Mouse (Mus musculus): ENCODE measurements at regions not wholly inside any gene's neighbourhood (a gene's known extent, or its start where the extent isn't known, plus 50 kb on each side); places are given as distances from the start of the nearest gene placed in this dataset.

DNA sequence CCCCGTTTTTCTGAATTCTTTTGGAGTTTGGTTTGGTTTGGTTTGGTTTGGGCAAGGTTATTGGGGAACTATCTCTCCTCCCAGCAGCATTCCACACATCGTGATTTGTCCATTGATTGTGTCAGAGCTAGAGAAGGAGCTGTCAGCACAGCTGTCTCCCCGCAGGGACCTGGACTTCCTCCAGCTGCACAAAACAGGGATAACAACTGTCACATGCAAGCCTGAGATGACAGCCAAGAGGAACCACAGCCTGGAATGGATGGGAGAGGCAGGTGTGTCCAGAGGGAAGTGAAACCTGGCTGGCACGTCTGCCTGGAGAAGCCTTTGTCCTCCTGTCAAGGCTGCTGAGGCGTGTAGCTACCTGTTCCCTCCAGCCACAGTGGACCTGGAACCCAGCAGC is 274.5 kb upstream of the Sulf2 start:
- 38% methylated on average over 5 of the region's 5 CpGs for WGBS
- TF ChIP-seq POLR2A (IDR thresholded peaks at IDR 0.05; ENCODE audit: borderline replicate concordance, extremely low read depth, low read depth, low read length) (no peak), CTCF (IDR thresholded peaks at IDR 0.05; ENCODE audit: insufficient read depth, low read length) (no peak)
- Histone ChIP-seq H3K4me1 (ENCODE audit: control insufficient read depth, insufficient read depth, low read length) (no peaks in the 10 kb centered on the region; the same call in 1 of the 2 replicates), H3K4me3 (replicated peaks; ENCODE audit: extremely low read depth, low read depth, low read length) (no peak overlapping the region)
- DNase-seq = no peak

DNA sequence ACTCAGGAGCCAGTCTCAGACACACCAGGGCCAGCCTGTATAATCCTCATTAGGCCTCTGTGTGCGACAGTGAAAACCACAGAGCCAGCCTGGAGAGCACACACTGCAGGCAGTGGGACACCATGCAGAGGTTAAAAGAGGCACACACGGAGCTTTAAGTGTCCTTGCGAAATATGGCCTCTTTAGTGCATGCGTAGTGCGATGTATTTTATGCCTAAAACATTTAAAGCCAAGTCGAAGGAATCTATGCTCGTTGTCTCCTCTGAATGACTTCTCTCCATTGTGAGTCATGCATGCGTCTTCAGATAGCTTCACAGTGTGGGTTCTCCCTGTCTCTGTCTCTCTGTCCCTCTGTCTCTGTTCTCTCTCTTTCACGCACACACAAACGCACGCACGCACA is 274.0 kb upstream of the Sulf2 start:
- 71% methylated on average over 12 of the region's 12 CpGs for WGBS
- DNase-seq = no peak
- Histone ChIP-seq H3K4me1 (ENCODE audit: control insufficient read depth, insufficient read depth, low read length) (no peaks in the 10 kb centered on the region; the same call in 1 of the 2 replicates), H3K4me3 (replicated peaks; ENCODE audit: extremely low read depth, low read depth, low read length) (no peak overlapping the region)
- TF ChIP-seq POLR2A (IDR thresholded peaks at IDR 0.05; ENCODE audit: borderline replicate concordance, extremely low read depth, low read depth, low read length) (no peak), CTCF (IDR thresholded peaks at IDR 0.05; ENCODE audit: insufficient read depth, low read length) (no peak)

DNA sequence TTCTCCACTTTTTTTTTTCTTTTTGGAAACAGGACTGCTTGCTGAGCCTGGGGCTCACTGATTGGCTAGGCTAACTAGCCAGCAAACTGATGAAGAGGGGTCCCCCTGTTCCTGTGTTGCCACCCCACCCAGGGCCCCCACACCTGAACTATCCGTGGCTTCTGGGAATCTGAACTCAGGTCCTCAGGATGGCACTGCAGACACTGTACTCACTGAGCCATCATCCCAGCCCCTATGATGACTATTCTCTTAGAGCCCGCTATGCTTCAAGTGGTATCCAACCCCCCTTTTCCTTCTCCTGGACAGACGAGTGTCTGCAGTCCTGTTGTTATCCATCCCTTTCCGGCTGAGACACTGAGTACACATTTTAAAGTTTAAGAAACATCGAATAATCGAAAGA is 271.9 kb upstream of the Sulf2 start:
- no peak for DNase-seq
- TF ChIP-seq POLR2A (IDR thresholded peaks at IDR 0.05; ENCODE audit: borderline replicate concordance, extremely low read depth, low read depth, low read length) (no peak), CTCF (IDR thresholded peaks at IDR 0.05; ENCODE audit: insufficient read depth, low read length) (no peak)
- WGBS = 57% methylated on average over 6 of the region's 6 CpGs
- Histone ChIP-seq H3K4me3 (replicated peaks; ENCODE audit: extremely low read depth, low read depth, low read length) (no peak overlapping the region), H3K4me1 (ENCODE audit: control insufficient read depth, insufficient read depth, low read length) (no peaks in the 10 kb centered on the region)

DNA sequence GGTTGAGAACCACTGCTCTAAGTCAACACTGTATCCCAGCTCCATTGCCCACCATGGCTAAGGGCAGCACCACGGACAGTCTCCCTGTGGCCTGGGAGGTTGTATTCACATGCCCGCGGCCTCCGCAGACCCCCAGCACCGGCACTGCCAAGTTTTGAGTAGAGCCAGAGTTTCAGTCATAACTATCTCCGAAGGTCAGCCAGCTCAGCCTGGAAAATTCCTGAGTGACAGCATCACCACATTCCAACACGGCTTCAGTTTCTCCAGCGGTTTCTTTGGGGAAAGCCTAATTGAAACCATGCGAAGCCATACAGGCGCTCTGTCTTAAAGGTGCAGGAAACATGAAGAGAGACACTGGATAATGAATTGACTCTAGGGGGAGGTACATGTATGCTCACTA is 271.5 kb upstream of the Sulf2 start:
- 24% methylated on average over 10 of the region's 10 CpGs for WGBS
- no peaks in the 10 kb centered on the region for H3K4me1 ChIP-seq (ENCODE audit: control insufficient read depth, insufficient read depth, low read length)
- TF ChIP-seq POLR2A (IDR thresholded peaks at IDR 0.05; ENCODE audit: borderline replicate concordance, extremely low read depth, low read depth, low read length) (no peak), CTCF (IDR thresholded peaks at IDR 0.05; ENCODE audit: insufficient read depth, low read length) (no peak)
- DNase-seq = no peak
- H3K4me3 ChIP-seq (replicated peaks; ENCODE audit: extremely low read depth, low read depth, low read length) = no peak overlapping the region

DNA sequence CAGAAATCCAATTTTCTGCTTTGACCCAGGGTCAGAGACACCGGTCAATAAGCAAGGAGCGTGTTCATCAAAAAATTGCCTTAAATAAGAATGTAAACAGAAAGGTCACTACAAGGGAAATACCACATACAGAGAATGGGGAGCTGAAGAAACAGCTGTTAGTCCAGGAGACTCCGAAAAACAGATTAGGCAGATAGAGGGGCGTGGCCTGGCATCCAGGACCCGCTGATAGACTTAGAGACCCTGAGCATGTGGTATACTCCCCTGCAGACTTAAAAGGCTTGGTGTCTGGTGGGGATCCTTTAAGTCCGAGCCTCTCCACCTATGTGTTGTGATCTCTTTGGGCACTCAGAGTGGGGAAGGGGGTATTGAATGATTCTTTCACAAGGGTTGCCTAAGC is 271.0 kb upstream of the Sulf2 start:
- Histone ChIP-seq H3K4me1 (ENCODE audit: control insufficient read depth, insufficient read depth, low read length) (no peaks in the 10 kb centered on the region), H3K4me3 (replicated peaks; ENCODE audit: extremely low read depth, low read depth, low read length) (no peak overlapping the region)
- TF ChIP-seq POLR2A (IDR thresholded peaks at IDR 0.05; ENCODE audit: borderline replicate concordance, extremely low read depth, low read depth, low read length) (no peak), CTCF (IDR thresholded peaks at IDR 0.05; ENCODE audit: insufficient read depth, low read length) (no peak)
- 59% methylated on average over 6 of the region's 6 CpGs for WGBS
- no peak for DNase-seq

DNA sequence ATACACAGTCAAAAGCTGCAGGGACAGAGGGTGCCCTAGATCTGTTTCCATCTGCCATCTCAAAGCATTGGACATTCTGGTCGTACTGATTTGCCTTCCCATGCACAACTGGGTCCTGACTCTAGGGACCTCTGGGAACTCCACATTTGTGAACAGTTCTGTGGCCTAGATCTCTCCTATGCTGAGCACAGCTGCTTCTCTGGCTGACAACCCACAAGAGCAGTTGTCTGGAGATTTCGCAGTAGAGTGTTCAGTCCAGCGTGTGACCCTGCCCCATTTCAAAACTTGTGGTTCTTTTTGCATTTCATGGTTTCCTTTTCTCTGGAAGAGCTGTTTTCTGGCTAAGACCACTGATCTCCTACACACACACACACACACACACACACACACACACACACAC is 269.7 kb upstream of the Sulf2 start:
- TF ChIP-seq CTCF (IDR thresholded peaks at IDR 0.05; ENCODE audit: insufficient read depth, low read length) (no peak), POLR2A (IDR thresholded peaks at IDR 0.05; ENCODE audit: borderline replicate concordance, extremely low read depth, low read depth, low read length) (no peak)
- 75% methylated on average over 3 of the region's 3 CpGs for WGBS
- H3K4me1 ChIP-seq (ENCODE audit: control insufficient read depth, insufficient read depth, low read length) = no peaks in the 10 kb centered on the region
- no peak overlapping the region for H3K4me3 ChIP-seq (replicated peaks; ENCODE audit: extremely low read depth, low read depth, low read length)
- no peak for DNase-seq

DNA sequence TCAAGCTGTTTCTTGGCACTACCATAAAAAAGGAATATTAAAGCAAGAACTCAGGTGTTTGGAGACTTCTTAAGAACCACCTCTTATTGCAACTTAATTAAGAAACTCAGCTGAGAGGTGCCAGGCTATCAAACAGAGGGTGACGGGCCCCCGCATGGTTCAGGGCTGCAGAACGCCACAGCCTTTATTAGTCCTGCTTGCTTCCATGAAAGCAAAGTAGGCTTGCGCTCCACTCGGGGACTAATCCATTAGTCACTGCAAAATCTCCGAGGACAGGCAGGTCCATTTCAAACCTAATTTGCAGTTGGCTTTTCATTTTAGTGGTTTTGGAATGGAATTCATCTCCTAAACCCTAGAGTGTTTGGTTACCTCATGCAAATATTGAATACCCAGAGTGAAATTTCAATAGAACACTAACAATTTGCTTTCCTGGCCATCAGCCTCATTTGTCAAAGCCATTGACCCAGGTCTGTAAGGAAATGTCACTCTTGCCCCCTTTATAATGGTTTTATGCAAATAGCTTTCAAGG is 267.7 kb upstream of the Sulf2 start:
- no peak for TF ChIP-seq CTCF (IDR thresholded peaks at IDR 0.05; ENCODE audit: insufficient read depth, low read length)
- no peak for TF ChIP-seq POLR2A (IDR thresholded peaks at IDR 0.05; ENCODE audit: borderline replicate concordance, extremely low read depth, low read depth, low read length)
- Histone ChIP-seq H3K4me1 (ENCODE audit: control insufficient read depth, insufficient read depth, low read length) (no peaks in the 10 kb centered on the region), H3K4me3 (replicated peaks; ENCODE audit: extremely low read depth, low read depth, low read length) (no peak overlapping the region)
- WGBS = 72% methylated on average over 6 of the region's 6 CpGs
- no peak for DNase-seq

DNA sequence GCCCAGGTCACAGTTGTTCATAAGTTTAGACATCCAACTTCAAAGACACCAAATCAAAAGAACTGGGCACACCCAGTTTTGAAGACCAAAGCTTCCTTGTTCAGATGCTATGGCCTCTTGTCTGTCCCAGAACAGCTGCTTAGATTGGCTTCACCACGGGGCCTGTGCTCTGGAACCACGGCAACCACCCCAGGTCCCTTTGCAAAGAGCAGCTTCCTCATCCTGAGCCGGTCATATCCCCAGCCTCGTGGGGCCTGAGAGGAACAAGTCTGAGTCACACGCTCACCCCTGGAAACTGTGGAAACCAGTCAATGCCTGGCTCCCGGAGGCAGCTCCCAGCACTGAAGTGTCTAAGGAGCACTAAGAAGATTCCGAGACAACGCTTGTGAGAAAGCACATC is 264.8 kb upstream of the Sulf2 start:
- TF ChIP-seq POLR2A (IDR thresholded peaks at IDR 0.05; ENCODE audit: borderline replicate concordance, extremely low read depth, low read depth, low read length) (no peak), CTCF (IDR thresholded peaks at IDR 0.05; ENCODE audit: insufficient read depth, low read length) (no peak)
- DNase-seq = no peak
- WGBS = 65% methylated on average over 8 of the region's 8 CpGs
- Histone ChIP-seq H3K4me3 (replicated peaks; ENCODE audit: extremely low read depth, low read depth, low read length) (no peak overlapping the region), H3K4me1 (ENCODE audit: control insufficient read depth, insufficient read depth, low read length) (no peaks in the 10 kb centered on the region)

DNA sequence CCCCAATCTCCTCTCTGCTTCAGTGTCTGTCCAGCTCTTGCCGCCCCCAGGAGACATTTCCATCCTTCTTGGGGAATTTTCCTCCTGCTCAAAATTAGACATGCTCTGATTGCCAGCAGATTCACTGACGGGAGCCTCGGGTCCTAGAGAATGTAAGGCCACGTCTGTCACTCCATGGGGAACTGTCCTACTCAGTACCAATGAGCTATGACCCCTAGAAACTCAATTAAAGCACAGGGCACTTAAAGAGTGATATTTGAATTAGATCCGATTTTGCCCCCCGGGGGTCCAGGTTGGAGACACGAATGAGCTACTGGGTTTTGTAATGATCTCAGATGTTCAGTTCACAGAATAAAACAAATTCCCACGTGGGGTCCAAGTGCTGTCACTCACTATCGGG is 263.8 kb upstream of the Sulf2 start:
- no peak for DNase-seq
- WGBS = 78% methylated on average over 9 of the region's 9 CpGs
- no peak for TF ChIP-seq CTCF (IDR thresholded peaks at IDR 0.05; ENCODE audit: insufficient read depth, low read length)
- TF ChIP-seq POLR2A (IDR thresholded peaks at IDR 0.05; ENCODE audit: borderline replicate concordance, extremely low read depth, low read depth, low read length) = no peak
- H3K4me3 ChIP-seq (replicated peaks; ENCODE audit: extremely low read depth, low read depth, low read length) = no peak overlapping the region
- H3K4me1 ChIP-seq (ENCODE audit: control insufficient read depth, insufficient read depth, low read length) = no peaks in the 10 kb centered on the region

DNA sequence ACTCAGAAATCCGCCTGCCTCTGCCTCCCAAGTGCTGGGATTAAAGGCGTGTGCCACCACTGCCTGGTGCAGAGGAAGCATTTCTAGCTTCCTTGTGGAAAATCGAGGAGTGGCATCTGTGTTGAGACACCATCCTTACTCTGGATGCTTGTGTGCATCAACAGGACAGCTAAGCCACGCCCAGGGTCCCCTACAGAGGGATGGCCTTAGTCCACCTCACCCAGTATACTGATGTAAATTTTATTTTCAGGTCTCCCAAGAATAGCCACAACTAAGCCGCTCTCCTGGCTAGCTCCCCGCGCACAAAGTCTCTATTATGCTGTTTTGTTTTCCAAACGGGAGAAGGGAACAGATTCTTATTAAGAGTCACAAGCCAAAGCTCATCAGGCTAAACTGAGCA is 262.8 kb upstream of the Sulf2 start:
- 86% methylated on average over 8 of the region's 8 CpGs for WGBS
- TF ChIP-seq CTCF (IDR thresholded peaks at IDR 0.05; ENCODE audit: insufficient read depth, low read length) = no peak
- no peak for TF ChIP-seq POLR2A (IDR thresholded peaks at IDR 0.05; ENCODE audit: borderline replicate concordance, extremely low read depth, low read depth, low read length)
- Histone ChIP-seq H3K4me3 (replicated peaks; ENCODE audit: extremely low read depth, low read depth, low read length) (no peak overlapping the region), H3K4me1 (ENCODE audit: control insufficient read depth, insufficient read depth, low read length) (no peaks in the 10 kb centered on the region)
- no peak for DNase-seq
